Mouse (Mus musculus) Patski (cell line): Measurements from ENCODE around the gene Ube4b. TPM values are rescaled to one million over a fixed set of nuclear protein-coding genes. Genes with fewer than 3 reads are reported as not detected.

Source experiments
- ATAC-seq: fragments of 100-300 bp; one replicate; pipeline ENCODE4 v1.8.0; 2021
- CTCF ChIA-PET: fragments of 350-600 bp; sonication (Branson Sonifier 250); formaldehyde crosslinking; loops from one replicate; lab custom pipeline; 2022; ENCODE audit warnings: inconsistent platforms; lab: Charles Lee
- POLR2A ChIA-PET: fragments of 350-600 bp; sonication (Branson Sonifier 250); formaldehyde crosslinking; loops from one replicate; lab custom pipeline; 2022; ENCODE audit warnings: antibody characterized with exemption, inconsistent platforms; lab: Charles Lee
- DNase-seq: peaks from one replicate; pipeline ENCODE4 v3.0.0-alpha.2; 2011; ENCODE audit warnings: low read depth, low spot score
- H3K27me3 ChIP-seq: fragments of 371-371 bp; one replicate; pipeline ENCODE4 v1.5.1; 2021
- CTCF ChIP-seq: fragments of 100-300 bp; IDR thresholded peaks from one replicate; pipeline ENCODE4 v1.5.1; 2021
- in situ Hi-C: fragments of 300-500 bp; cut with MboI; formaldehyde crosslinking; loops from 3 replicates; pipeline ENCODE4 v1.11.1; 2018; ENCODE audit warnings: low pct_unique_long_range_greater_than_20kb, mixed read lengths
- polyA plus RNA-seq: library from polyadenylated mRNA; unstranded; gene quantifications from one replicate; pipeline ENCODE4 v1.2.3, GENCODE M21; 2021

Gene Ube4b
- polyA plus RNA-seq, 1 experiment from 2014 or later, result 63.9 TPM

DNA sequence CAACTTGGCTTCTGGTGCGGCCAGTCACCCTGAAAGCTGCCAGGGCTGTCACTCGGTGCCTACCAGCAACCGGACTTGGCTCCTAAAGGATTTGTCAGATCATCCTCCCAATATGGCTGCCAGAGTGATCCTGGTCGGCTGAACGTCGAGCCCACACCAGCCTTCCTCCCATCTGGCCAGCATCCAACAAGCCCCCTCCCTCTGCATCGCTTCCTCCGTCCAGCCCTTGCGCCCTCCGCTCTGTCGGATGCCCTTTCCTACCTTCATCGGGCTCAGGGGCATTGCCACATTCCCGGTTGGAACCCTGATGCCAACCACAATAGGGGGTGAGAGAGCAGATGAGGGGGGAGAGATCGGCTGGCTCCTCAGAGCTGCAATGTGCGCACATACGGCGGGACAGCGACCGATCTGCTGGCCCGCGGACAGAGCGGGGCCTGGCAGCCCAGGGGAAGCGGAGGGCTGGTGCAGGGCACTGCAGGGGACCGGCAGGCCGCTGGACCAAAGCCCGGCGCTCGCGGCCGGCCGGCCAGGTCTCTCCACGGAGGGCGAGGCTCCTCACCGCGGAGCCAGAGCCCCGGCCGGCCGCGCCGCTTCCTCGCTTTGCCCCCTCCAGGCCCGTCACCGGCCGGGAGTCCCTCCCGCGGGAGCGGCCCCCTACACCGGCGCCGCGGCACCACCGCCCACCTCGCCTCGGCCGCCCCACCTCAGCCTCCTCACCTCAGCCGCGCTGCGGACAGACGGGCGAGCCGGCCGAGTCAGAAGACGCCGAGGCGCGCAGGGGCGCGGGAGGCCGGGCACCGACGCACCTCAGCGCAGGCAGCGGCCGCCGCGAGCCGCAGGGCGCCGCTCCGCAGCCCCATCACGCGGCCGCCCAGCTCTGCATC lies 119.6 kb downstream of the Ube4b start:
- ATAC-seq, result peak; percentile 51
- in situ Hi-C loops, result no loop called here
- no peaks in the 10 kb centered on the region for H3K27me3 ChIP-seq
- DNase-seq, result no peak
- no peak for TF ChIP-seq CTCF
- CTCF ChIA-PET, result interaction anchor here (0.6 to 1.8 kb wide), 10 partner anchors 14 to 162 kb away, joined by 3 to 9 read pairs (median 4); no protein-coding TSS in a partner anchor
- POLR2A ChIA-PET, result interaction anchor here (1.7 kb wide), 1 partner anchor 52 kb away, joined by 4 read pairs; no protein-coding TSS in a partner anchor

DNA sequence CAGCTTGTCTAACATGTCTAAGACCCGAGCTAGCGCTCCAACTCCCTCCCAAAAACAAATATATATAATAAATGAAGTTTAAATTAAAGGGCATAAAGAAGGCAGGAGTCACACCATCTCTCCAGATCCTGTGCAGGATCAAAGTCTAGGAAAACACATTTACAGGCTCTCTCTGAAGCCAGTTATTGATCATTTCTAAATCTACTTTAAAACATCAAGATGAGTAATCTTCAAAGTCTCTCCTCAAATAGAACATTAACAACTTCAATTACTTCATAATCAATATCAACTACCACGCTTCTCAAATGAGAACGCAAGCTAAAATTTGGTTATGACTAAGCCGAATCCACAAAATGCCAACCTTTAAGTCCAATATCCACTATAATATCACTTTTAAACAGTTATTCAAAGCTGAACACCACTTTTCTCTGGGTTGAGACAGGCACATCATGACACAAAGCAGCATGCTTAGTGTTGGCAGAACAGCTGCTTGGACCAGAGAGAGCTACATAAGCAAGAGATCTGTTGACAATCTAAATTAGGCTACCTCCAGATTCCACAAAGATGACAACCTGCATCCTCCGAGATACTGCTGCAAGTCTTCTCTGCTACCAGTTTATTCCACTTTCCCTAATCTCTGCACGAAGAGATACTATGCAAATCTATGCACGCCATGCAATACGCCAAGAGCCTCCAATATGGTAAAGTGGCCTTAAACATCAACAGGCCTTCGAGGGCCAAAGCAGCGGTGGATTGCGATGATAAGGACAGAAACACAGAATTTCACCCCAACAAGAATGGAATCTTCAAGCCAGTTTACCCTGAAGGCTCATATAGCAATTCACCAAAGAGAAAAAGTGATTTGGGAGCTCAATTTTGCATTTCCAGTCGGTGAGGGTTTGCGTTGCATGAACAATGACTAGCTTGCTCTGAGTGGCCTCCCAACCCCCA lies 120.5 kb downstream of the Ube4b start:
- no peaks in the 10 kb centered on the region for H3K27me3 ChIP-seq
- no peak for DNase-seq
- POLR2A ChIA-PET, result interaction anchor here (1.7 kb wide), 1 partner anchor 51 kb away, joined by 4 read pairs; no protein-coding TSS in a partner anchor
- ATAC-seq, result no peak
- in situ Hi-C loops, result no loop called here
- CTCF ChIA-PET, result interaction anchor here (0.8 to 1.5 kb wide), 3 partner anchors 23 to 62 kb away, joined by 3 read pairs; no protein-coding TSS in a partner anchor
- TF ChIP-seq CTCF, result no peak

DNA sequence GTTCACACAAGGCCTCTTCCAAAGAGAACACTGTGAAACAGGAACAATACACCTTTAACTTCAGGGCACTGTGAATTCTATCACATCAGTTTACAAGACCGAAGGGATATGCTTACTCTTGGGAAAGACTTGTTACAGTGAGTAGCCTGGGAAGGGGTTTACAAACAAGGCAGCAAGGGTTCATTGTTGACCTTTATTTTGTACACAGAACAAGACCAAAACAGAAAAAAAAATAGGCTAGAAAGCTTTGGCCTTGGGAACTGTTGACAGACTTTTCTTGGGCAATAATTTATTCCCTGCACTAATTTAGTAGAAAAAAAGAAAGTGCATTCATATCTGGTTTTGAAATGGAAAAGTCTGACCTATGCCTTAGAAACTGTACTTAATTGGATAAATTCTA lies 122.1 kb downstream of the Ube4b start:
- ChIA-PET CTCF (interaction anchor here (0.6 to 1.2 kb wide), 2 partner anchors 31 to 160 kb away, joined by 3 read pairs; no protein-coding TSS in a partner anchor), POLR2A (interaction anchor here (1.0 kb wide), 1 partner anchor 17 kb away, joined by 3 read pairs; no protein-coding TSS in a partner anchor)
- DNase-seq, result no peak
- TF ChIP-seq CTCF, result no peak
- ATAC-seq, result no peak
- H3K27me3 ChIP-seq, result no peaks in the 10 kb centered on the region
- in situ Hi-C loops, result no loop called here

DNA sequence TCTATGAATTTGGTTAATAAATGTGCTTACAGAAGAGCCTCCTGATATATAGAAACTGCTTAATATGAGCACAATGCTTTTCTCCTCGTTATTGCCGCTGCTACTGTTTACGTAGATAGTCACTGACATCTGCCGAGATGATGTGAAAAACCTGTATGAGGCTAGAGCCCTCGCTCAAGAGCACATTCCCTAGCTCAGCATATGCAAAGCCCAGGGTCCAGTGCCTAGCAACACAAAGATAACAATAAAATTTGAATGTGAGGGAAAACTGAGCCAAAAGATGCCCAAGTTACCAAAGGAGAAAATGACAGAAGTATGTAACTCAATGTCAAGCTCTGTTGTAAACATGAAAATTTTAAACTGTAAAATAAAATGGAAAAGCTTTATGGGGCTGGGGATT lies 123.0 kb downstream of the Ube4b start:
- H3K27me3 ChIP-seq, result no peaks in the 10 kb centered on the region
- no peak for ATAC-seq
- no peak for DNase-seq
- CTCF ChIA-PET, result interaction anchor here (1.4 kb wide), 1 partner anchor 14 kb away, joined by 4 read pairs; no protein-coding TSS in a partner anchor
- no peak for TF ChIP-seq CTCF
- POLR2A ChIA-PET, result no interaction called here
- in situ Hi-C loops, result no loop called here

DNA sequence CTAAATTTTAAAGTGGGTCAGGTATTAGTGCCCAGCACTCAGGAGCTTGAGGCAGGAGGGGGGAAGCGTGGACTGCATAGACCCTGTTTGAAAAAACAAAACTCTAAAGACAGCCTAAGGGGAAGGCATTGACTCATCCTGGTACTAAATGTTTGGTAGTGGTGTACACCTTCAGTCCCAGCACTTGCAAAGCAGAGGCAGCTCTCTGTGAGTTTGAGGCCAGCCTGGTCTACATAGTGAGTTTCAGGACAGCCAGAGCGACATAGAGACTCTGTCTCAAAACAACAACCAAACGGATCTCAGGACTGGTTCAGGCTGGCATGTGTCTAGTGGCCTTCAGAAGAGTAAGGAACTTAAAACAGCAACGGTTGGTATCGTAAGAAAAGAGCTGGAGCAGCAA lies 123.8 kb downstream of the Ube4b start:
- ATAC-seq (no peak), DNase-seq (no peak)
- ChIA-PET POLR2A (interaction anchor here (0.6 kb wide), 1 partner anchor 14 kb away, joined by 4 read pairs; no protein-coding TSS in a partner anchor), CTCF (interaction anchor here (1.4 kb wide), 1 partner anchor 13 kb away, joined by 4 read pairs; no protein-coding TSS in a partner anchor)
- no peaks in the 10 kb centered on the region for H3K27me3 ChIP-seq
- in situ Hi-C loops, result no loop called here
- no peak for TF ChIP-seq CTCF

DNA sequence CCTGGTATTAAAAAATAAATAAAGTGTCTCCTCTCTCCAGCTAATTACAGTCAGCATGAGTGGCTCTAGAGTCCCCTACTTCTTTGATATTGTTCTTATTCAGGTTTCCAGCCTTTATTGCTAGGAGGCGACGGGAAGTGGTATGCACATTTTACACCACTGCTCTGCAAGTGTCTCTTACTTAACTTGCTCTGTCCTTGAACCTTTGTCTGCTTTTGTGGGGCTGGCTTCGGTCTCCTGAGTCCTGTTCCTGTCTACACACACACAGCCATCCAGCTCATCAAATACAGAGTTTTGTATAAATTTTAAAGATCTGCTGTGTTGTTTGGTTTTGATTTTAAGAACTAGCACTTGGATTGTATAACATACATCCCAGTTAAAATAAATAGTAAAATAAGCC lies 124.4 kb downstream of the Ube4b start:
- no peak for ATAC-seq
- in situ Hi-C loops, result no loop called here
- POLR2A ChIA-PET, result interaction anchor here (0.6 kb wide), 1 partner anchor 13 kb away, joined by 4 read pairs; no protein-coding TSS in a partner anchor
- CTCF ChIA-PET, result no interaction called here
- H3K27me3 ChIP-seq, result no peaks in the 10 kb centered on the region
- no peak for DNase-seq
- no peak for TF ChIP-seq CTCF

DNA sequence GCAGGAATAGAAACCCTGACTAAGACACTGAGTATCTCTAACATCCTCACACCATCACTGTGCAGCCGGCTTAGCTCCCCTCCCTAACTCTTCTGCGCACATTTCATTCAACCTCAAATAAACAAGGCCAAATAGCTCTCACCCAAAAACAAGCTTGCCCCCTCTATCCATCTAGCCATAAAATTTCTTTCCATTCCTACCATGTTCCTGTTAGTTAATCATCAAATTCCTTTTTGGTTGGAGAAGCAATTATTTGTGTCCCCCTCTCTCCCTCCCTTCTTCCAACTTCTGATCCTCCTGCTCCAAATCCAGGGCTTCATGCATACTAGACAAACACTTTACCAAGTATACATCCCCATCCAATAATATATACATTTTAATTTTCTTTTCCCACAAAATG lies 130.0 kb downstream of the Ube4b start:
- in situ Hi-C loops, result no loop called here
- no peaks in the 10 kb centered on the region for H3K27me3 ChIP-seq
- no peak for ATAC-seq
- no peak for DNase-seq
- CTCF ChIA-PET, result no interaction called here
- POLR2A ChIA-PET, result interaction anchor here (0.5 kb wide), 1 partner anchor 41 kb away, joined by 4 read pairs; no protein-coding TSS in a partner anchor
- TF ChIP-seq CTCF, result no peak

DNA sequence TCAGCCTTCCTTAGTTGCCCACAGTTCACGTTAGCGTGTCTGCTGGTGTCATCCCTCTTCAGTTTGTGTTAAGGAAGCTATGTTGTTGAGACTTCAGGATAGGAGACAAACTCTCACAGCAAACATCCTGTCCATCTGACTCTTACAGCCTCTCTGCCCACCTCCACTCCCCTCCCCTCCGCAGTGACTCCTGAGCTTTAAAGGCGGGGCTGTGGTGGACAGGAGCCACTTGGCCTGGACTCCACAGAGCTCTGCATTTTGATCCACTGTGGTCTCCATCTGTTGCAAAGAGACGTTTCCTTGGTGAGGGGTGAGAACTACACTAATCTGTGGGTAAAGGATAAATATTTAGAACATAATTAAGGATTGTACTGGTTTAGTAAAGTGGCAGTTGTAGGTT lies 133.6 kb downstream of the Ube4b start:
- CTCF ChIA-PET, result no interaction called here
- H3K27me3 ChIP-seq, result no peaks in the 10 kb centered on the region
- no peak for ATAC-seq
- in situ Hi-C loops, result no loop called here
- no peak for TF ChIP-seq CTCF
- no peak for DNase-seq
- POLR2A ChIA-PET, result no interaction called here

DNA sequence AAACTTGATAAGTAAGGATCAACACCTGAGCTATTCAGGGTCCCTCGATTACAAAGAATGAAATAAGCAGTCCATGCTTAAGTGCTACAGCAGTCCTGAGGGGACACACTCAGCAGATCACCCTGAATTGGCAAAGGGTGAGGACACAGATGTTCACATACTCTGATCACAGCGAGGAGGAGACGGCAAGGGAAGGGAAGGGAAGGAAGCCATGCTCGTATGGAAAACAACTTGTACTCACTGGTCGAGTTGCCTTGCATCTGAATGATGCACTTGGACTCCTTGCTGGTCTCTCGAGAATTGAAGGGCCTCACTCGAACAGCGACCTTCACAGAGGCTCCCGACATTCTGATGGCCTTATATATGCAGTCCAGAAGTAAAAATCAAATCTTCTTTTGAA lies 135.5 kb downstream of the Ube4b start:
- in situ Hi-C loops, result no loop called here
- no peak for DNase-seq
- ChIA-PET POLR2A (no interaction called here), CTCF (no interaction called here)
- no peak for TF ChIP-seq CTCF
- no peak for ATAC-seq
- H3K27me3 ChIP-seq, result no peaks in the 10 kb centered on the region
